Mouse (Mus musculus) intestine, embryonic 15.5 days (tissue): ENCODE results near the gene Pkig. TPM values are rescaled to one million over a fixed set of nuclear protein-coding genes. Genes with fewer than 3 reads are reported as not detected.

Experiments
- ATAC-seq: fragments of 200-750 bp; cut with Nextera tagmentation; 2 replicates; pipeline ENCODE4 v1.8.0; 2017; ENCODE audit warnings: moderate TSS enrichment, moderate library complexity
- H3K27ac ChIP-seq: fragments of 300-500 bp; sonication (generic); 2 replicates; pipeline ENCODE4 v1.5.1; 2015; ENCODE audit warnings: mild to moderate bottlenecking, inconsistent platforms
- H3K27me3 ChIP-seq: fragments of 300-500 bp; sonication (generic); replicated peaks from 2 replicates; pipeline ENCODE4 v1.6.1; 2015; ENCODE audit warnings: inconsistent platforms
- H3K36me3 ChIP-seq: fragments of 300-500 bp; sonication (generic); 2 replicates; pipeline ENCODE4 v1.6.1; 2015; ENCODE audit warnings: inconsistent platforms
- H3K4me1 ChIP-seq: fragments of 300-500 bp; sonication (generic); replicated peaks from 2 replicates; pipeline ENCODE4 v1.6.1; 2015; ENCODE audit warnings: inconsistent platforms
- H3K4me2 ChIP-seq: fragments of 300-500 bp; sonication (generic); replicated peaks from 2 replicates; pipeline ENCODE4 v1.6.1; 2015; ENCODE audit warnings: mild to moderate bottlenecking, inconsistent platforms
- H3K4me3 ChIP-seq: fragments of 300-500 bp; sonication (generic); replicated peaks from 2 replicates; pipeline ENCODE4 v1.5.1; 2015; ENCODE audit warnings: inconsistent platforms
- H3K9ac ChIP-seq: fragments of 300-500 bp; sonication (generic); 2 replicates; pipeline ENCODE4 v1.6.1; 2015; ENCODE audit warnings: inconsistent platforms
- H3K9me3 ChIP-seq: fragments of 300-500 bp; sonication (generic); 2 replicates; pipeline ENCODE4 v1.6.1; 2016; ENCODE audit warnings: inconsistent platforms
- WGBS: fragments of 180-500 bp; shearing (Covaris S2); methylation state at CpG from one replicate; pipeline ENCODE4 v1.1.7; 2015; 5-methylcytosine and 5-hydroxymethylcytosine counted together
- polyA plus RNA-seq: library from polyadenylated mRNA; unstranded; fragments of >200 nt; fragmentation: Nextera tagmentation; extraction: Ambion mirVana; gene quantifications from 2 replicates; pipeline ENCODE4 v1.2.1, GENCODE M21; 2015

Gene Pkig
- polyA plus RNA-seq, 1 experiment from 2014 or later: 122 TPM

DNA sequence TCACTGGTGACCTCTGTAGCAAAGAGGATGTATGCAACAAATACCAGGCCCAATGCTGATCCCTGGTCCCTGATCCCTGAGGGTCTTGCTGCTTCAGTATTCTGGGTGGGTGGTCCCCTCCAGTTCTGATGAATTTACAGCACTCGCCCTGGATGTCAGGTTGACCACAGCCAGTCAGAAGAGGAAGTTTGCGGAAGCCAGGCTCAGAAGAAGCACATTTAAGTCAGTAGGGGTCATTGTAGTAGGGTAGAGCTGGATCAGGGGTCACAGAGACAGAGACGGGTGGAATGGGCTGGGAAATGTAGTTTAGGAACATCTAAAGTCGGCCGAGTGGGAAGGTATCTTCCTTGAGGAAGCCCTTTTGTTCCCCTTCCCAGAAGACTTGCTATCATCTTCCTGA is 96.0 kb downstream of the Pkig start:
- no peak for ATAC-seq
- Histone ChIP-seq H3K4me1 (peaks cover 9% of the 10 kb centered on the region), H3K9ac (no peak overlapping the region), H3K27ac (no peak overlapping the region), H3K4me2 (no peak overlapping the region), H3K4me3 (no peak overlapping the region), H3K9me3 (no peaks in the 10 kb centered on the region), H3K36me3 (no peaks in the 10 kb centered on the region), H3K27me3 (no peaks in the 10 kb centered on the region)
- 68% methylated on average over 5 of the region's 5 CpGs for WGBS

DNA sequence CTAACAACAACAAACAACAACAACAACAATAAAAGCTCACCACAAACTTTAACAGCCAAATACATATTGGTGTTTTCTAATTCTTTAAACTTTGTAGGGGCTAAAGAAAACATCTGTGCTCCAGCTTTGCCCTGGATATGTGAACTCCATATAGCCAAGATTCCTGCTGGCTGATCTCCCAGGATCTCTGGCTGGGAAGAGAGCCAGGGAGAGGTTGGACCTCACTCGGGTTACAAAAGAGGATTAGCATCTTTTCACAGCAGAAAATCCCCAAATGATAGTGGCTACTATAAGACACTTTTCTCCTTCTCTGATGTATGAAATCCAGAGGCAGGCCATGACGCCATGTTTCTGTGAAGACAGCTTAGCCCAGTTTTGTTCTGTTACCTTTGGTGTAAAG is 98.5 kb downstream of the Pkig start:
- WGBS: 33% methylated on average over 2 of the region's 2 CpGs
- ATAC-seq: peak; percentile 43; the same call in 1 of the 2 replicates
- H3K9me3 ChIP-seq: no peaks in the 10 kb centered on the region
- no peak overlapping the region for H3K27ac ChIP-seq
- H3K36me3 ChIP-seq: no peaks in the 10 kb centered on the region
- H3K4me3 ChIP-seq: no peak overlapping the region
- no peak overlapping the region for H3K9ac ChIP-seq
- H3K27me3 ChIP-seq: no peaks in the 10 kb centered on the region
- H3K4me2 ChIP-seq: no peak overlapping the region
- H3K4me1 ChIP-seq: no peaks in the 10 kb centered on the region; the same call in 1 of the 2 replicates

DNA sequence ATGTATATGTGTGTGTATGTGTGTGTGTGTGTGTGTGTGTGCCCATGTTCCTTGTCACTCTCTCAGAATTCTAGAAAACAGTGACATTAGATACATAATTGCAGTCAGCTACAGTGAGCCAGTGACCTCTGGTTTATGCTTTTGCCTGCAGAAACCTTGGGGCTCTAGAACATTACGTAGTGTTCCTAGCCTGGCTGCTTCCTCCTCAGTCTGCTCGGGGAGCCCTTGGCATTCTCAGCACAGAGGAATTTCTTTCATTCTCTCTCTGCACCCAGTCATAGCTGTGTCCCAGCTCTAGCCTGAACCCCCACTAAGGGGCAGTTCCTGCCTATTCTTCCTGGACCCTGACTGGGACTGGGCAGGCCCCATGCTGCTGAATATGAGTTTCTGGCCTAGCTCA is 100.0 kb downstream of the Pkig start:
- no peaks in the 10 kb centered on the region; the same call in 1 of the 2 replicates for H3K4me1 ChIP-seq
- no peaks in the 10 kb centered on the region for H3K9me3 ChIP-seq
- H3K9ac ChIP-seq: no peak overlapping the region
- ATAC-seq: no peak
- H3K4me2 ChIP-seq: no peak overlapping the region
- no peak overlapping the region for H3K4me3 ChIP-seq
- WGBS: 65% methylated on average over 2 of the region's 2 CpGs
- no peak overlapping the region for H3K27ac ChIP-seq
- H3K27me3 ChIP-seq: no peaks in the 10 kb centered on the region
- H3K36me3 ChIP-seq: no peaks in the 10 kb centered on the region

DNA sequence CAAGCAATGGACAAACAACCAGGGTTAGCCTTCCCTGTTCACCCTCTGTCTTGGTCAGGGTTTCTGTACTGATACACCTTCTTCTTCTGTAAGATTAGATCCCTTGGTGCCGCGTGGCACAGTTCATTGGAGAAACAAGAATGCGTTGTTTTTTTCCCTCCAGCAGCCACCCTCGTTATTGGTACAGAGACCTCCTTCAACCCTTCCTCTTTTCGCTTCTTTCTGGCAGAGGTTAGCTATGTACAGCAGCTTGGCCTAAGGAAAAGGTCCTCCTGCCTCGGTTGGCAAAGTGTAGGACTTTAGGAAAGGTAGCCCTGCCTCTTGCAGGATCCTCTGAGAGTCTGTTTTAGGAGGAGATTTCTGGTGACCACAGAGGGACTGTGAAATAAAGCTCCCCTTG is 102.4 kb downstream of the Pkig start:
- Histone ChIP-seq H3K4me2 (no peak overlapping the region), H3K9me3 (no peaks in the 10 kb centered on the region), H3K4me1 (no peaks in the 10 kb centered on the region; the same call in 1 of the 2 replicates), H3K9ac (no peak overlapping the region), H3K4me3 (no peak overlapping the region), H3K36me3 (no peaks in the 10 kb centered on the region), H3K27ac (no peak overlapping the region), H3K27me3 (no peaks in the 10 kb centered on the region)
- no peak for ATAC-seq
- 77% methylated on average over 6 of the region's 6 CpGs for WGBS

DNA sequence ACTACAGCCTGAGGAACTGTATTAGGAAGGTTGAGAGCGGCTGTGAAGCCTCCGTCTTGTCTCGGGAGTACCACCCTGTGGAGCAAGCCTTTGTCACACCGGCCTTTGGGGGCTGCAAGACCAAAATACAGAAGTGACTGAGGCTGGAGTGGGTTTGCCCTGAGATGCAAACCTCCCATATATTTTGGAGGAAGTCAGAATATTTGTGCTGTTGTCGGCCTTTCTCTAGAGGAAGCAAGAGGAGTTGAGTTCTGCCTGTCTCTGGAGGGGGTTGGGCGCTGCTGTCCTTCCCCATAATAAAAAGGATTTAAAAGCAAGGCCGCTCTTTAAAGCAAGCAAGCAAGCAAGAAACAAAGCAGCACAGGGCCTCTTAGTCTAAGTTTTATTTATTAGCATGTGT is 103.2 kb downstream of the Pkig start:
- Histone ChIP-seq H3K9me3 (no peaks in the 10 kb centered on the region), H3K4me1 (no peaks in the 10 kb centered on the region; the same call in 1 of the 2 replicates), H3K4me3 (no peak overlapping the region), H3K9ac (no peak overlapping the region), H3K4me2 (no peak overlapping the region), H3K36me3 (no peaks in the 10 kb centered on the region), H3K27ac (no peak overlapping the region), H3K27me3 (no peaks in the 10 kb centered on the region)
- WGBS: 81% methylated on average over 7 of the region's 7 CpGs
- ATAC-seq: no peak

DNA sequence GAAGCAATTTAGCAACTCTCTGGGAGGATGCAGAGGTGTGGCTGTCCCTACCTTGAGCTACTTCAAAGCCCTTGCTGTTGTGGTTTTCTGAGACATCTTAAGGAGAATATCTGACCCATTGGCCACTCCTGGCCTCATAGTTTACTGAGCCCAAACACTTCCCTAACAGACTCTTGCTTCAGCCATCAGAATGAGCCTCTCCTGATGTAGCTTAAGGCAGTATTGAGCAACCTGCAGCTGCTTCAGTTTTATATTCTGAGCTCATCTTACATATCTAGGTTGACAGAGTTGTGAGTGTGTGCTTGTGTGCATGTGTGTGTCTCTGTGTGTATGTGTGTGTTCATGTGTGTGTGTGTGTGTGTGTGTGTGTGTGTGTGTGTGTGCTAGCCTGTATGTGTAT is 108.1 kb downstream of the Pkig start:
- H3K9ac ChIP-seq: no peak overlapping the region
- no peaks in the 10 kb centered on the region for H3K9me3 ChIP-seq
- no peaks in the 10 kb centered on the region for H3K4me1 ChIP-seq
- no peak overlapping the region for H3K4me3 ChIP-seq
- no peak for ATAC-seq
- no peaks in the 10 kb centered on the region for H3K27me3 ChIP-seq
- no peak overlapping the region for H3K27ac ChIP-seq
- H3K4me2 ChIP-seq: no peak overlapping the region
- H3K36me3 ChIP-seq: no peaks in the 10 kb centered on the region

DNA sequence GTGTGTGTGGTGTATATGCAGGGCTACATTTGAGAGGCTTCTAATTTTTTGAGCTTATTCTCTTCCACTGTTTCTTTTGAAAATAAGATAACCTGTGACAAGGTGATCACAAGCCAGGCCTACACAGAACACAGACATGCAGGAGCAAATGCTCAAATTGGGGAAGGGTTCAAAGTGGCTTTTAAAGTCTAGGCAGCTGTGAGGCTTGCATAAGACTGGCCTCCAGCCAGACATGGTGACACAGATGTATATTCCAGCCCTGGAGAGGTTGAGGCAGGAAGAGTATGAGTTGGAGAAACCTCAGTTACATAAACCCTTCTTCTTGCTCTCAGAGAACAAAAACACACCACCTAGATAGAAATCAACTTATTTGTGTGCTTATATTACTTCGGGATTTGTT is 108.7 kb downstream of the Pkig start:
- H3K27me3 ChIP-seq: no peaks in the 10 kb centered on the region
- H3K4me2 ChIP-seq: no peak overlapping the region
- H3K9ac ChIP-seq: no peak overlapping the region
- H3K9me3 ChIP-seq: no peaks in the 10 kb centered on the region
- no peak overlapping the region for H3K4me3 ChIP-seq
- WGBS: 60% methylated on average over 1 of the region's 1 CpGs
- no peaks in the 10 kb centered on the region for H3K4me1 ChIP-seq
- H3K27ac ChIP-seq: no peak overlapping the region
- no peak for ATAC-seq
- H3K36me3 ChIP-seq: no peaks in the 10 kb centered on the region

DNA sequence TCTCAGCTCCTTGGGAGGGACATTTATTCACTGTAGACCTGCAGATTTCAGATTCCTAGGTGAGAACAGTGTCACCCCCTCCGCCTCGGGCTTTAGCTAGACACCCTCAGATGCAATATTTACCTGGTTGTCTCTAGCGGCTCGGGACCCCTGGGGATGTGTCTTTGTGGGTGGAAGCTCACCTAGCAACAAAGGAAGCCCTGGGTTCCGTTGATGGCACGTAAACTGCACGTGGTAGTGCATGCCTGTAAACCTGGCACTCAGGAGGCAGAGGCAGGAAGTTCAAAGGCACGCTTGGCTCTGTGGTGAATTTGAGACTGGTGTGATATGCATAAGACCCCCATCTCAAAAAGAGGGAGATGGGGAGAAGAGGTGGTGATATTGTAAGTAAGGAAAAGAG is 112.5 kb downstream of the Pkig start:
- no peaks in the 10 kb centered on the region for H3K36me3 ChIP-seq
- ATAC-seq: no peak
- no peaks in the 10 kb centered on the region for H3K4me1 ChIP-seq
- no peak overlapping the region for H3K9ac ChIP-seq
- WGBS: 82% methylated on average over 8 of the region's 8 CpGs
- H3K9me3 ChIP-seq: no peaks in the 10 kb centered on the region
- no peaks in the 10 kb centered on the region for H3K27me3 ChIP-seq
- no peak overlapping the region for H3K4me3 ChIP-seq
- no peak overlapping the region for H3K27ac ChIP-seq
- no peak overlapping the region for H3K4me2 ChIP-seq

Other genes with a start within 250 kb of the Pkig start
- gene Oser1, start 233.7 kb upstream of the Pkig start, polyA plus RNA-seq: 83.2 and 87.4 TPM in 2 replicates
- gene Gdap1l1, start 219.9 kb upstream of the Pkig start, polyA plus RNA-seq: 5.9 and 6.1 TPM in 2 replicates
- gene Fitm2, start 185.8 kb upstream of the Pkig start, polyA plus RNA-seq: 10.4 and 10.8 TPM in 2 replicates
- gene R3hdml, start 166.1 kb upstream of the Pkig start, polyA plus RNA-seq: 0.35 and 0.39 TPM in 2 replicates
- gene Hnf4a, start 151.6 kb upstream of the Pkig start, polyA plus RNA-seq: 85.1 and 85.9 TPM in 2 replicates
- gene Ttpal, start 56.1 kb upstream of the Pkig start, polyA plus RNA-seq: 25.7 and 26.5 TPM in 2 replicates
- gene Serinc3, start 13.3 kb upstream of the Pkig start, polyA plus RNA-seq: 45.3 and 47.1 TPM in 2 replicates
- 6.6 and 7.1 TPM in 2 replicates for gene Ada, start 91.9 kb downstream of the Pkig start, polyA plus RNA-seq
- 0.15 and 0.24 TPM in 2 replicates for gene Ccn5, start 162.5 kb downstream of the Pkig start, polyA plus RNA-seq
- not detected in 2 replicates for gene Kcnk15, start 195.3 kb downstream of the Pkig start, polyA plus RNA-seq